Mouse (Mus musculus) kidney, postnatal 36 days (tissue): ENCODE results near the gene Cdc20.
A peak's percentile ranks its signal among the peaks of the same experiment; 100 is the strongest.

Experiments used
- DNase-seq, 2 experiments: peaks; one replicate each; pipeline ENCODE4 v3.0.0; 2021 to 2022; ENCODE audit warnings: mixed read lengths in 2 of 2

Cdc20 gene

DNA sequence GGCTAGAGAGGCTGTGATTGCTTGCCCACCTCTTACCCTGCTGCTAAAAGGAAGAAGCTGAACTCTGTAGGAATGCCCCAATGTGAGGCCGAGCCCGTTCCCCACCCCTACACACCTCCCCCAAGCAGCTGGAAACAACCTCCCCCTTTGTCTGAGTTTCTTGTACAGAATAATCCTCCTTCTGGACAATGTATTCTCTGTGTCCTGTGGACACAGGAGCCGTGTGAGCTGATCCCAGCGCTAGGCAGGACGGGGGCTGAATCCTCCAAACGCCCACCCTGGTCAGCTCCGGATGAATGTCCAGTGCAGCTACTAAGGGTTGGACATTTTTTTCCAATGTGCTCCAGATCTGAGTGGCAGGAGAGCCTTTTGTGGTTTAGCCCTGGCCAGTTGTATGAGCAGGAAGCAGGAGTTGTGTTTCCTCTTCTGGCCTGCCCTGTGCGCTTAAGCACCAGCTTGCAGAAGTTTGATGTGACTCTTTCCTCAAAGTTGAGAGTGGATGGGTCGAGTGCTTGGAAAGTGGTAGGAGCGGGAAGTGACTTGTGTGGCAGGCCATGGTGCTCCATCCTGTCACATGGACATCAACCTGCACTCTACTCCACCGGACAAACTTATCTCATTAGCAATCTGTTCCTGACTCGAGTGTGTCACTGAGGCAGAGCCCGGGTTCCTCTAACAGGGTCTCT is 19.9 kb downstream of the Cdc20 start:
- DNase-seq: no peak

DNA sequence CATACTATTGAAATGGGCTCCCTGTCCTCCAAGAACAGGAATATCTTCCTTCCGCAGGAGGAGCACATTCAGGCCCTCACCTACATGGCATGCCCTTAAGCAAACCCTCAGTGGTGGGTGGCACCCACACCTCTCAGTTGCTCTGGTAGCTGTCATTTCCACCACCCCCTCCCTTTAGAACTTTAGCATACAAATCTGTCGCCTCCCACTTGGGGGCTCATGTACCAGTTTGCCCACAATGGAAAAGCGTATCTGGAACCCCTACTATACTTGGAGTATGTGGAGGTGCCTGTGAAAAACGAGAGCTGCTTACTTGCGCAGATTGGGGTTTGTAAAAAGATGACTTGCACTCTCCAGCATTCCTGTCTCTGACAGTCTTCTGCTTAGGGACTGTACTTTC is 20.8 kb downstream of the Cdc20 start:
- no peak for DNase-seq

DNA sequence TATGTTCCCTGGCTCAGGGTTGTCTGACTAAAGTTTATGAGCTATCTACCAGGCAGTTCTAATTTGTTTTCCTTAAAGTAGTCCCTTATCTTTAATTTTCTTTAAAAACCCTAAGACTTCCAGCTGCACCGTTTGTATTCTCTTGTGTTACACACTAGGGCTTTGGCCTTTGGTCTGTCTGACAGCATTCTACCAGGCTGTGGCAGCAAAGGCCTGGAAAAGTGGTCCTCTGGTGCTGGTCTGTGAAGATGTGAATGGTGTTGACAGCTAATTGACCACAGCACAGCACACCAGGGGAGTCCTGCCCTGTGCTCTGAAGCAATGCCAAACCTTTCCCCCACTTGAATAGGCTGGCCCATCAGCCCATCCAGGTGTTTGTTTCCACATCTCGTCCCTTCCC is 21.4 kb downstream of the Cdc20 start:
- peak in 1 of 2 experiments; percentile 11 for DNase-seq

DNA sequence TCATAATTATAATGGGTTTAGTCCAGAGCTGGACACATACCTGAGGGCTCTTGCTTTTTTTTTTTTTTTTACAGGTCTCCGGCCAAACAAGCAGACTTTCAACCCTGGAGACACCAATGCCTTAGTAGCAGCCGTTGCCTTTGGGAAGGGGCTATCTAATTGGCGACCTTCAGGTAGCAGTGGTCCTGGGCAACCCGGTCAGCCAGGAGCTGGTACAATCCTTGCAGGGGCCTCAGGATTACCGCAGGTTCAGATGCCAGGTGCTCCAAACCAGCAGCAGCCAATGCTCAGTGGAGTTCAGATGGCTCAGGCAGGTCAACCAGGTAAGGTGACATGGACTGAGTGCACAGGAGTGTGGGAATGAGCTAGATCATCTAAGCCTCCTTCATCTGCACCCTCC is 23.6 kb downstream of the Cdc20 start:
- DNase-seq: no peak

DNA sequence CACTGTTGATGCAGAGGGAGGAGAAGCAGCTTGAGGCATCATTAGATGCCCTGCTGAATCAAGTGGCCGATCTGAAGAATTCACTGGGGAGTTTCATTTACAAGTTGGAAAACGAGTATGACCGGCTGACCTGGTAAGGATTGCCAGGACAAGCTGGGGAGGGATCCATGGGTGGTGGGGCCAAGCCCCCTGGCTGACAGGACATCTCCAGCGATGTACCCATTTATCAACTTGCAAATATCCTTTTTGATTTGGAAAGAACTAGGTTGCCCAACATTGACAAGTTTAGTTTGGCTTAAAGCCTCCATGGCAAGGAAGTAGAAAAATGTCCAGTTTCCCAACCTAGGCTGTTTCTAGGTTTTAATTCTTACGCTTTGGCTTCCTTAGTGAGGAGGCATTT is 26.3 kb downstream of the Cdc20 start:
- DNase-seq: no peak

DNA sequence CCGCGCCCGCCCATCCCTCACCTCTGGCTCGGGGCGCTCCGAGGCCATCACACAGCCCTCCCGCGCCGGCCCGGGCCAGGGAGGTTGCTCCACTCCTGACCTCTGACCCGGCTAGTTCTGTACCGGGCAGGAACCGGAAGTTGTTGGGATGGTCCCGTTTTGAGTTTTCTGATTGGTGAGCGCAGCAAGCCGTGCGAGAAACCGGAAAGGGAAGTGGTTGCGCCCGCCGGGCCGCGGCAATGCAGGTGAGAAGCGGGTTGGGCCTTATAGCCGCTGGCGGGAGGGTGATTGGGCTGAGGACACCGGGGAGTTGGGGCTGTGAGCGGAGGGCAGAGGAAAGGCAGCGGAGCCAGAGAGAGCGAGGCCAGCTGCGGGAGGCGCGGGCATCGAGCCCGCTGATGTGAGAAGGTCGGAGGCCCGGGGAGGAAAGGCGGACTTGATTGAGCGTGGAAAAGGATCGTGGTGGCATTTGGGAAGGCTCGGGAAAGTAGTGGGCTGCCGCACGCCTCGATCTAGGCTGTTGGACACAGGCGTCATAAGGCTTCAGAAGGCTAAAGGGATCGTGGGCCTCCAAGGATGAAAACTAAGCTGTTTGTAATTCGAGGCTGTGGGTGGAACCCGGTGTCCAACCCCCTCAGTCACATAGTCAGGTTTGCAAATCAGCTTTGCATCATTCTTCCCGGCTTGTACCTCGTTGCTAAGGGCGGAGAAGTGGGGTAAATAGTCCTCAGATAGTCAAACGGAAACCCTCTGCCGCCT is 27.8 kb downstream of the Cdc20 start, which contains the start of the genes Szt2 and Med8:
TSS of gene Szt2 (minus strand) at position 132 of the 759 bp plus-strand sequence.
TSS of gene Med8 (plus strand) at position 196 of the 759 bp plus-strand sequence.
- DNase-seq: peak; percentile 95 to 97

DNA sequence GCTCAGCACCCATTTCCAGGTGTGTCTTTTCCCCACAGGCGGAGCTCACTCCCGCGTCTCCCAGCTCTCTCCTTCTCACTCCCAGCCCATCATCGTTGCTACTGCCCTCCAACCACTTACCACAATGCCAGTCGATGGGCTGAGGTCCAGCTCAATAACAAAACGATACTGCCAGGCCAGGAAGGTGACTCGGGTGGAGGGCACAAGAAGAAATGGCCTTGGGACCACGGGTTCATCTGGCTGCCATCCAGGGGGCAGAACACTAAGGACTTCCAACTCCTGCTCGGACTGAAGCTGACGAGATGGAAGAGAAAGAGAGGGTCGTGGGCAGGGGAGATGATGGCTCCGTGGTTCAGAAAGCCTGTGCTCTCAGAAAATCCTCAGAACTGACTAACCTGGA is 34.5 kb downstream of the Cdc20 start:
- DNase-seq: peak; percentile 13 to 48

DNA sequence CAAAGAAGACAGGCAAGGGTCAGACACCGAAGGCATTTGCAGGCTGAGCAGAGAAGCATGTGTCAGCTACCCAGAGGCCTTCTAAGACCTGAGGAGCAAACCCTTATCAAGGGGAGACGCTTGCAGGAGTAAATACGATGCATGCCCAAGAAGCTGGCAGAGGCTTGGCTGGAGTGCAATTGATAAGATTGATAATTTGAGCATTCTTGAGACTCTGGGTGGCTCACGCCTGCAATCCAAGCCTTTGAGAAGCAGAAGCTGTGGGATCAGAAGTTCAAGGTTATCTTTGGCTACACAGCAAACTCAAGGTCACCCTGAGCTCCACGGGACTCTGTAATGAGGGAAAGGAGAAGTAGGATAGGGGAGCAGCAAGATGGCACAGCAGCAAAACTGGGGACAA is 35.2 kb downstream of the Cdc20 start:
- DNase-seq: no peak

DNA sequence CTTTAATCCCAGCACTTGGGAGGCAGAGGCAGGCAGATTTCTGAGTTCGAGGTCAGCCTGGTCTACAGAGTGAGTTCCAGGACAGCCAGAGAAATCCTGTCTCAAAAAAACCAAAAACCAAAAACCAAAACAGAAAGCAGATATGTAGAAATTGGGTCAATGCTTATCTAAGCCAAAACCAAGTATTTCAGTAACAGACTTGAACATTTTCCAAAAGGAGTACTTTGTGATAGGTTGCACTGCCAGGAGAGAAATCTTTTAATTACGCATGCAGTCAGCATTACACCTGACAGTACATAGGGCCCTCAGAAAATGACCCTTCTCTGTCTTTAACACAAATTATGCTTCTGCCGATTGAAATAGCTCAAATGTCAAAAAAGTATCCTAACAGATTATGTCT is 35.7 kb downstream of the Cdc20 start:
- no peak for DNase-seq

DNA sequence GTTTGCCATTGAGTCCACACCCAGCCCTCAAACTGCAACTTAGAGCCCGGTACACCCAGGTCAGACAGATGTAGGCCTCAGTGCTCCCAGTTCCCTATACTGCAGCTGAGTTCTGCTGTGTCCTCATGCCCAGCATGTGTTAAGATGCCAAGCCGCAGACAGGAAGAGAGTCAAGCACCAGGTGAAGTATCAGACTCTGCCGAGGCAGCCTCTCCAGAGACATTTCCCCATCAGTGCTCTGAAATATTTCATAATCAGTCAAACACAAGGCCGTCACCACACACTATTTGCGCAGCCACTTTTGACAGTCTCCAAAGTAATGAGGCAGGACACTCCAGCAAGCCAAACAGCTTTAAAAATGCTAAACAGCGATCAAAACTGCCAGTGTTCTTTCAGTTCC is 38.8 kb downstream of the Cdc20 start:
- no peak for DNase-seq

DNA sequence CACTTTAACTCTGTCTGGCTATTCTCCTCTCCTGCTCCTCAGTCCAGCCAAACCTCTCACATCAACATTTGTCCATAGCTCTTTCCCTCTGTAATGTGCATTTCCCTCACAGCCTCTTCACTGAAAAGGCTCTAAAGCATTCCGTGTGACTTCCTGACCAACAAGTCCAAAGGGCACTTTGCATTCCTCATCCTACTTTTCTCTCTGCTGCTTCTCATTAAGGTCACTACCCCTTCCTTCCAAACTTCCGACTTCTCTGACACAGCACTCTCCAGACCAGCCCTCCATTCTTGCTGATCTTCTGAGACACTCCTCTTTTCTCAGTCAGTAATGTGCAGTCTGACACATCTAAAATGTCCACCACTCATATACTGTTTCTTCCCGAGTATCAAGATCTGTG is 40.7 kb downstream of the Cdc20 start:
- DNase-seq: peak; percentile 21 to 45

DNA sequence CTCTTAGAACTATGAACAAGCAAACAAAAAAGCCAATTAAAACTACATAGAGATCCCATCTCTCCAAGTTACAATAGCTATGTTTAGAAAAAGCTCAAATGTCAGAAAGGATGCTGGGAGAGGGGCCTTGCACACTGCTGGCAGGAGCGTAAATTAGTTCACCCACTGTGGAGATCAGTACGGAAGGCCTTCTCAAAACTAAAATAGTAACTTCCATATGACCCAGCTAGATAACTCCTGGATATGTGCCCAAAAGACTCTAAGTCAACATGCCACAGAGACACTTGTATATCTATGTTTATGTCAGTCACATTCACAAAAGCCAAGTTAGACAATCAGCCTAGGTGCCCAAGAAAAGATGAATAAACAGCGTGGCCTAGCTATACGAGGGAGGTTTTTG is 41.9 kb downstream of the Cdc20 start:
- DNase-seq: no peak

DNA sequence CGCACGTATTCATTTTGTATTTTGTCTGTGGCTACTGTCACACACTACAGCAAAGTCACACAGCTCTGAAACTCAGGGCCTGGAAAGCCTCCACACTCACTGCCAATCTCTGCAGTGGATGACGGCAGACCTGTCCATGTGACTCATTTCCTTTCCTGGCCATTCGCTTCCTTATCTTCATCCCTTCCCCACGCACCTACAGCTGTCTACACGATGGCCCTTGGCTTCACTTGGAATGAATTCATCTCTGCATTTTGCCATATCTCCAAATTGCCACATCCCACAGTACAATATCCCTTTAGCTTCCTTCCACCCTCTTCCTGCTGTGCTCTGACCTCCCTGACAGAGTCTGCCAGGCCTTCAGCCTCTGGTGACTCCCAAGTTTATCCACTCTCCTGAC is 42.6 kb downstream of the Cdc20 start:
- DNase-seq: no peak

DNA sequence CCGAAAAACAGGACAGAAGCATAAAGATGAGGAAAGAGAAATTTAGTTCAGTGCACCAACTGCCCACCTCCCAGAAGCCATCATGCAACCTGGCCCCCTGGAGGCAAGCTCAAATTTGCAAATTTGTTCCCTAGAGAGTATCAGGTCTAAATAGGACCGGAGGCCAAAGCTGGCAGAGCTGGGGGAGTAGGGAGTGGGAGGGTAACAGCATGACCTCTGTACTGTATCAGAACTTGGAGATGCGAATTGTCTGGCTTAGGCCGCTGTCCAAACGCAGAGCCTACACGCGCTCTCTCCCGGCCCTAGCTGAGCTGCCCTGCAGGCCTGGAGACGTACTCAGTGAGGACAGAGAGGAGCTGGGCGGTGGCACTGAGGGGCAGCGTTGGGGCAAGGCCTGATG is 47.0 kb downstream of the Cdc20 start:
- no peak for DNase-seq

DNA sequence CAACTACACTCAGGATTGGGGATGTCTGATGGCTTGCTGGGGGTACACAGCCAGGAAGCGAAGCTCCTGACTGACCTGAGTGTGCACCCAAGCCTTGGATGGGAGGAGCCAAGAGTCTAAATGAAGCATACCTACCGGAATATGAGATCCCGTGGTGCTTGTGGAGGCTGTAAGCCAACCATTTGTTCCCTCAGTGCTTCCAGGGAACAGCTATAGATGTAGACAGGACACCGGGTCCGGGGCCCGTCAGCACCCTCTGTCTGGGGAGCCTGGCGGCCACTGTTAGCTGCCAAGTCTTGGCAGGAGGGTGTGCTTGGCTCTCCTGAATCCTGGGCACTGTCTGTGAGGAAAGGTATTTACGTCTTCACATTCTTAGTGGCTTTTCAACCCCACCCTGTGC is 49.8 kb downstream of the Cdc20 start:
- no peak for DNase-seq

DNA sequence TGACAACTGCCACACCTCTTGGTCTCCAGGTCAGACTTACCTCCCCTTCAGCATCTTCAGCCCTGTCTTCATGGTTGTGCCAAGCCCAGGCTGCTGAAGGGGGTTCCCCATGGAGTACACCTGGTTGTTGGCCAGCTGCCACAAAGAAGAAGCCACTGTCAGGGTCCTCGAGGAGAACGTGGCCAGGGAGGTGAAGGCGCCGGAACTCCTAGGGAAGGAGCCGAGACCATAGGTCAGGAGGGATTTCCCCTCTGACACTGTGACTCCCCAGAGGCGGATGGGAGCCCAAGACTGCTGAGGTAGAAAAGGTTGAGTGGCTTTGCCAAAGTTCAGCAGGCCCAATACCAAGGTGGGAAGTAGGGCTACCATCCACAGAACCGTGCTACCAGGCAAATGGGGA is 53.9 kb downstream of the Cdc20 start:
- no peak for DNase-seq
